Comparison of ENCODE assay signal across 10 mouse cellular contexts in the genomic region with DNA sequence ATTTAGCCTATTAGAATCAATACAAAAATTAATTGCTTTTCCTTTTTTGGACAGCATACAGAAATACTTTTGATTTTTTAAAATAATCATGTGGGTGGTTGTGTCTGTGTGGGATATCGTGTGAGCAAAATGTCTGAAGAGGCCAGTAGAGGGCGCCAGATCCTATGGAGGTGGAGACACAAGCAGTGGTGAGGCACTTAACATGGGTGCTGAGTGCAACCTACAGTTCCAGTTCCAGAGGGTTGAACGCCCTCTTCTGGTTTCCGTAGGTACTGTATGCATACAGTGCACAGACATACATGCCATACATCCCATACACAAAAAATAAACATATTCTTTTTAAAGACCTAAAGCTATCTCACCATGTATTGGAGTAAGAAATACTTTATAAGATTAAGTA.
DNase-seq lines count a peak whose midpoint lies in the region; ATAC-seq and TF ChIP-seq lines count a peak whose summit lies in the region.
"Had no signal": no experiment of that assay in that cellular context is flagged by ENCODE, and none has a peak within 500 bp of the region (broad histone marks: within the 10 kb centered on the region; RNA-seq: fewer than 3 reads in every experiment).

No protein-coding gene starts in this region.

- no peaks in the 10 kb centered on the region for H3K27me3 ChIP-seq in intestine, postnatal 0 days (replicated peaks; ENCODE audit: control insufficient read depth, insufficient read depth, low read length)
- H3K27me3 ChIP-seq in intestine, embryonic 16.5 days (replicated peaks; ENCODE audit: control insufficient read depth, insufficient read depth, low read length): no peaks in the 10 kb centered on the region
- no peaks in the 10 kb centered on the region for H3K27me3 ChIP-seq in ES-Bruce4 (ENCODE audit: control insufficient read depth, insufficient read depth, low read length, poor library complexity, severe bottlenecking)
- no peaks in the 10 kb centered on the region for H3K27me3 ChIP-seq in forebrain, embryonic 12.5 days
- no peaks in the 10 kb centered on the region for H3K27me3 ChIP-seq in midbrain, embryonic 14.5 days (ENCODE audit: control insufficient read depth, insufficient read depth, low read length)

- H3K27ac ChIP-seq in intestine, postnatal 0 days (ENCODE audit: low read depth, low read length): no peak overlapping the region
- no peak overlapping the region for H3K27ac ChIP-seq in intestine, embryonic 16.5 days (ENCODE audit: low read length)
- H3K27ac ChIP-seq in ES-Bruce4 (ENCODE audit: insufficient read depth, low read length): no peak overlapping the region
- no peak overlapping the region for H3K27ac ChIP-seq in forebrain, embryonic 12.5 days
- H3K27ac ChIP-seq in midbrain, embryonic 14.5 days (replicated peaks; ENCODE audit: low read depth, low read length): no peak overlapping the region

- peak; percentile 73 for TF ChIP-seq CTCF in intestine, postnatal 0 days (IDR thresholded peaks at IDR 0.05; ENCODE audit: low read depth)
- TF ChIP-seq CTCF in ES-Bruce4 (IDR thresholded peaks at IDR 0.05; ENCODE audit: low read depth, low read length): peak; percentile 97

- no peak for TF ChIP-seq EP300 in ES-Bruce4 (IDR thresholded peaks at IDR 0.05; ENCODE audit: insufficient read depth, low read depth, low read length)

- ATAC-seq in intestine, postnatal 0 days: no peak
- ATAC-seq in intestine, embryonic 16.5 days: no peak
- ATAC-seq in forebrain, embryonic 12.5 days (ENCODE audit: low FRiP score): peak; percentile 51; the same call in 1 of the 2 replicates
- ATAC-seq in midbrain, embryonic 14.5 days (ENCODE audit: low FRiP score, low TSS enrichment): no peak

- WGBS in intestine, postnatal 0 days: 56% methylated on average over 4 of the region's 4 CpGs
- WGBS in intestine, embryonic 16.5 days: 49% methylated on average over 4 of the region's 4 CpGs
- 47% methylated on average over 4 of the region's 4 CpGs for WGBS in forebrain, embryonic 12.5 days
- WGBS in midbrain, embryonic 14.5 days: 52% methylated on average over 4 of the region's 4 CpGs

- no peak overlapping the region for H3K9ac ChIP-seq in intestine, postnatal 0 days (ENCODE audit: low read depth, low read length)
- H3K9ac ChIP-seq in intestine, embryonic 16.5 days (ENCODE audit: low read depth, low read length): no peak overlapping the region
- no peak overlapping the region for H3K9ac ChIP-seq in ES-Bruce4 (ENCODE audit: low read depth, poor library complexity, severe bottlenecking)
- H3K9ac ChIP-seq in forebrain, embryonic 12.5 days: no peak overlapping the region
- H3K9ac ChIP-seq in midbrain, embryonic 14.5 days (replicated peaks; ENCODE audit: low read length): no peak overlapping the region

- no peaks in the 10 kb centered on the region for H3K9me3 ChIP-seq in intestine, postnatal 0 days (ENCODE audit: control insufficient read depth)
- no peaks in the 10 kb centered on the region for H3K9me3 ChIP-seq in intestine, embryonic 16.5 days (ENCODE audit: control insufficient read depth, low read length)
- no peaks in the 10 kb centered on the region for H3K9me3 ChIP-seq in ES-Bruce4 (replicated peaks; ENCODE audit: control insufficient read depth, insufficient read depth, low read length, poor library complexity, severe bottlenecking)
- H3K9me3 ChIP-seq in forebrain, embryonic 12.5 days: no peaks in the 10 kb centered on the region
- H3K9me3 ChIP-seq in midbrain, embryonic 14.5 days (ENCODE audit: control insufficient read depth, low read length): no peaks in the 10 kb centered on the region

- TF ChIP-seq POLR2A in ES-Bruce4 (IDR thresholded peaks at IDR 0.05; ENCODE audit: insufficient read depth, low read length): no peak

- no peaks in the 10 kb centered on the region for H3K4me1 ChIP-seq in intestine, postnatal 0 days (replicated peaks; ENCODE audit: control insufficient read depth, insufficient read depth, low read length)
- no peaks in the 10 kb centered on the region for H3K4me1 ChIP-seq in intestine, embryonic 16.5 days (ENCODE audit: control insufficient read depth, insufficient read depth, low read length)
- no peaks in the 10 kb centered on the region for H3K4me1 ChIP-seq in ES-Bruce4 (ENCODE audit: control insufficient read depth, insufficient read depth, low read length)
- no peaks in the 10 kb centered on the region for H3K4me1 ChIP-seq in forebrain, embryonic 12.5 days
- H3K4me1 ChIP-seq in midbrain, embryonic 14.5 days (ENCODE audit: control insufficient read depth, insufficient read depth, low read length): 0 out of 2 replicates have a peak, but pooled peaks cover 5% of the 10 kb centered on the region

- no peak overlapping the region for H3K4me2 ChIP-seq in intestine, postnatal 0 days (replicated peaks; ENCODE audit: low read depth)
- no peak overlapping the region for H3K4me2 ChIP-seq in intestine, embryonic 16.5 days (ENCODE audit: low read depth, low read length)
- no peak overlapping the region for H3K4me2 ChIP-seq in forebrain, embryonic 12.5 days
- H3K4me2 ChIP-seq in midbrain, embryonic 14.5 days (ENCODE audit: low read length): no peak overlapping the region

- no peak overlapping the region for H3K4me3 ChIP-seq in intestine, postnatal 0 days (ENCODE audit: low read depth, low read length)
- no peak overlapping the region for H3K4me3 ChIP-seq in intestine, embryonic 16.5 days (ENCODE audit: low read length)
- no peak overlapping the region for H3K4me3 ChIP-seq in ES-Bruce4 (ENCODE audit: low read depth, low read length)
- H3K4me3 ChIP-seq in forebrain, embryonic 12.5 days (replicated peaks): no peak overlapping the region
- no peak overlapping the region for H3K4me3 ChIP-seq in midbrain, embryonic 14.5 days (replicated peaks; ENCODE audit: low read depth, low read length)
- H3K4me3 ChIP-seq: erythroblast, embryonic 14.5 days; myocyte had no signal

- peak; percentile 70 for DNase-seq in brain, adult 2 months (ENCODE audit: low read depth, low spot score)
- peak; percentile 32 to 51 for DNase-seq in layer of hippocampus, postnatal 14 days (ENCODE audit: low spot score in 2 of 2)
- peak; percentile 58 for DNase-seq in midbrain, embryonic 14.5 days
- peak; percentile 43 to 74 for DNase-seq in thymus, postnatal 10 days (ENCODE audit: low spot score in 2 of 2)

- H3K36me3 ChIP-seq in intestine, postnatal 0 days (ENCODE audit: control insufficient read depth, insufficient read depth): no peaks in the 10 kb centered on the region
- H3K36me3 ChIP-seq in intestine, embryonic 16.5 days (ENCODE audit: control insufficient read depth, insufficient read depth, low read length): no peaks in the 10 kb centered on the region
- no peaks in the 10 kb centered on the region for H3K36me3 ChIP-seq in ES-Bruce4 (ENCODE audit: control insufficient read depth, insufficient read depth, low read length, poor library complexity, severe bottlenecking)
- H3K36me3 ChIP-seq in forebrain, embryonic 12.5 days (replicated peaks): no peaks in the 10 kb centered on the region
- no peaks in the 10 kb centered on the region for H3K36me3 ChIP-seq in midbrain, embryonic 14.5 days (ENCODE audit: control insufficient read depth, insufficient read depth, low read length)
